In the genomic region with DNA sequence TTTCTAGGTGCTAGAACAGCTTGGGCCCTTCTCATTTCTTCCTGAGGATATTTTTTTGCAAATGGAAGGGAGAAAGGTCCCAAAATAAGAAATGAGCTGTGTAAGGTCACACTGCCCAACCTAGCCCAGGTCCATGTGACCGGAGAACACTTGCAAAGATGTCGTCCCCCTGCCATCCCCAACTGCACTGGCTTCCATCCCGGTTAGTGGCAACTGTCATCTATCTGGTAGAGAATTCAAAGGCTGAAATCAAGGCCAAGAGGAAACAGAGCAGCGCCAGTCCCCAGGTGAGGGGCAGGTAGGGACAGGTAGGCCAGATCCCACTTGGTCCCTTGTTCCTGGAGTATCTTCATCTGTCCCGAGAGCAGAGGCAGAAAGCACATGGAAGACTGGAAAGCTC, we compare ENCODE assay signal across 19 mouse cellular contexts.
A peak's percentile ranks its signal among the peaks of the same experiment; 100 is the strongest.
DNase-seq lines count a peak whose midpoint lies in the region; ATAC-seq lines count a peak whose summit lies in the region.
"Had no signal": no experiment of that assay in that cellular context is flagged by ENCODE, and none has a peak within 500 bp of the region (broad histone marks: within the 10 kb centered on the region; RNA-seq: fewer than 3 reads in every experiment).

No protein-coding gene starts in this region.

- no peaks in the 10 kb centered on the region for H3K27me3 ChIP-seq in heart, embryonic 12.5 days (replicated peaks)
- 0 out of 2 replicates have a peak, but pooled peaks cover 14% of the 10 kb centered on the region for H3K27me3 ChIP-seq in midbrain, embryonic 12.5 days
- no peaks in the 10 kb centered on the region for H3K27me3 ChIP-seq in midbrain, embryonic 16.5 days (ENCODE audit: control insufficient read depth, insufficient read depth, low read depth, low read length)
- no peaks in the 10 kb centered on the region for H3K27me3 ChIP-seq in liver, embryonic 13.5 days
- H3K27me3 ChIP-seq: heart, embryonic 15.5 days; limb, embryonic 13.5 days had no signal

- H3K4me2 ChIP-seq in heart, embryonic 12.5 days, result no peak overlapping the region
- H3K4me2 ChIP-seq in midbrain, embryonic 12.5 days (replicated peaks), result no peak overlapping the region
- H3K4me2 ChIP-seq in midbrain, embryonic 16.5 days (ENCODE audit: low read length), result no peak overlapping the region
- H3K4me2 ChIP-seq in liver, embryonic 13.5 days, result no peak overlapping the region
- H3K4me2 ChIP-seq: heart, embryonic 15.5 days; limb, embryonic 13.5 days had no signal

- no peak for ATAC-seq in heart, embryonic 12.5 days (ENCODE audit: insufficient number of reproducible peaks, low FRiP score)
- ATAC-seq in midbrain, embryonic 12.5 days (ENCODE audit: low FRiP score, low read depth), result no peak
- ATAC-seq in midbrain, embryonic 16.5 days, result no peak
- no peak for ATAC-seq in liver, embryonic 13.5 days (ENCODE audit: low read depth)

- H3K27ac ChIP-seq in heart, embryonic 12.5 days (ENCODE audit: poor library complexity, severe bottlenecking), result 0 out of 2 replicates have a peak overlapping the region, but pooled peaks have one; percentile 48
- peak overlapping the region; percentile 96 for H3K27ac ChIP-seq in midbrain, embryonic 12.5 days (replicated peaks)
- H3K27ac ChIP-seq in midbrain, embryonic 16.5 days (ENCODE audit: low read length), result no peak overlapping the region
- H3K27ac ChIP-seq in liver, embryonic 13.5 days, result peak overlapping the region; percentile 95
- H3K27ac ChIP-seq: limb, embryonic 13.5 days; stomach, postnatal 0 days had no signal

- no peak for DNase-seq in heart, adult 18-20 months
- DNase-seq in liver, embryonic 13.5 days, result no peak
- DNase-seq in embryo, embryonic 10.5 days (ENCODE audit: low spot score), result no peak
- DNase-seq in embryo, embryonic 9.5 days (ENCODE audit: extremely low spot score), result no peak
- DNase-seq: adrenal gland, adult 8-10 months; cerebellum, adult 9-11 months; embryo, embryonic 11 days; heart, postnatal 4 days; kidney, adult 18-20 months; lung, adult 2 months; right cerebral cortex, postnatal 4 days had no signal

- H3K9ac ChIP-seq in heart, embryonic 12.5 days, result no peak overlapping the region
- H3K9ac ChIP-seq in midbrain, embryonic 12.5 days (replicated peaks), result no peak overlapping the region
- no peak overlapping the region for H3K9ac ChIP-seq in midbrain, embryonic 16.5 days (ENCODE audit: low read depth, low read length)
- H3K9ac ChIP-seq in liver, embryonic 13.5 days, result peak overlapping the region; percentile 17; the same call in 1 of the 2 replicates
- H3K9ac ChIP-seq: heart, embryonic 15.5 days; limb, embryonic 13.5 days had no signal

- no peaks in the 10 kb centered on the region for H3K36me3 ChIP-seq in heart, embryonic 12.5 days
- H3K36me3 ChIP-seq in midbrain, embryonic 12.5 days, result no peaks in the 10 kb centered on the region
- H3K36me3 ChIP-seq in midbrain, embryonic 16.5 days (ENCODE audit: control insufficient read depth, insufficient read depth, low read length), result no peaks in the 10 kb centered on the region
- H3K36me3 ChIP-seq in liver, embryonic 13.5 days, result no peaks in the 10 kb centered on the region
- H3K36me3 ChIP-seq: heart, embryonic 15.5 days; limb, embryonic 13.5 days had no signal

- H3K9me3 ChIP-seq in heart, embryonic 12.5 days (replicated peaks), result no peaks in the 10 kb centered on the region
- H3K9me3 ChIP-seq in midbrain, embryonic 12.5 days, result no peaks in the 10 kb centered on the region
- H3K9me3 ChIP-seq in midbrain, embryonic 16.5 days (replicated peaks; ENCODE audit: control insufficient read depth, low read length, poor library complexity, severe bottlenecking), result no peaks in the 10 kb centered on the region
- H3K9me3 ChIP-seq in liver, embryonic 13.5 days (replicated peaks), result no peaks in the 10 kb centered on the region
- H3K9me3 ChIP-seq: heart, embryonic 15.5 days; limb, embryonic 13.5 days; megakaryocyte, embryonic 14.5 days had no signal

- WGBS in heart, embryonic 12.5 days, result 81% methylated on average over 5 of the region's 5 CpGs
- 82% methylated on average over 5 of the region's 5 CpGs for WGBS in midbrain, embryonic 12.5 days
- WGBS in midbrain, embryonic 16.5 days, result 84% methylated on average over 5 of the region's 5 CpGs
- WGBS in liver, embryonic 13.5 days (ENCODE audit: insufficient replicate concordance), result 84% methylated on average over 5 of the region's 5 CpGs

- peaks cover 66% of the 10 kb centered on the region for H3K4me1 ChIP-seq in heart, embryonic 12.5 days (replicated peaks)
- H3K4me1 ChIP-seq in midbrain, embryonic 12.5 days, result peaks cover 45% of the 10 kb centered on the region
- H3K4me1 ChIP-seq in midbrain, embryonic 16.5 days (ENCODE audit: control insufficient read depth, insufficient read depth, low read length), result peaks cover 20% of the 10 kb centered on the region
- H3K4me1 ChIP-seq in liver, embryonic 13.5 days (replicated peaks), result peaks cover 88% of the 10 kb centered on the region

- no peak overlapping the region for H3K4me3 ChIP-seq in heart, embryonic 12.5 days
- no peak overlapping the region for H3K4me3 ChIP-seq in midbrain, embryonic 12.5 days
- no peak overlapping the region for H3K4me3 ChIP-seq in midbrain, embryonic 16.5 days (ENCODE audit: low read depth, low read length)
- H3K4me3 ChIP-seq in liver, embryonic 13.5 days (replicated peaks), result no peak overlapping the region
- H3K4me3 ChIP-seq: heart, embryonic 15.5 days; limb, embryonic 13.5 days; megakaryocyte, embryonic 14.5 days; myocyte had no signal
